Mouse (Mus musculus) C2C12 (cell line): ENCODE results near the gene Cx3cl1. TPM values are rescaled to one million over a fixed set of nuclear protein-coding genes. Genes with fewer than 3 reads are reported as not detected.
A peak's percentile ranks its signal among the peaks of the same experiment; 100 is the strongest.

Source experiments
- H3K27me3 ChIP-seq: one replicate; pipeline ENCODE4 v1.6.1; 2011; ENCODE audit not compliant: control insufficient read depth, insufficient read depth, insufficient read length
- H3K36me3 ChIP-seq: one replicate; pipeline ENCODE4 v1.6.1; 2011; ENCODE audit not compliant: control insufficient read depth, insufficient read depth
- H3K4me3 ChIP-seq: one replicate; pipeline ENCODE4 v1.5.1; 2011; ENCODE audit warnings: mild to moderate bottlenecking, control low read depth; ENCODE audit not compliant: poor library complexity, insufficient read depth, severe bottlenecking
- H3K79me2 ChIP-seq: one replicate; pipeline ENCODE4 v1.6.1; 2011; ENCODE audit not compliant: control insufficient read depth, insufficient read depth
- H3K79me3 ChIP-seq: one replicate; pipeline ENCODE4 v1.6.1; 2011; ENCODE audit warnings: low read depth, control low read depth
- H3ac ChIP-seq: one replicate; pipeline ENCODE3; 2011; ENCODE audit warnings: low read depth; ENCODE audit not compliant: control insufficient read depth, insufficient read length
- CEBPB ChIP-seq: IDR thresholded peaks from one replicate; pipeline ENCODE4 v1.6.1; 2011; ENCODE audit warnings: low read depth, mild to moderate bottlenecking, control low read depth, moderate library complexity
- CTCF ChIP-seq: IDR thresholded peaks from one replicate; pipeline ENCODE4 v1.5.1; 2011; ENCODE audit not compliant: control insufficient read depth, insufficient read depth, insufficient read length
- FOSL1 ChIP-seq: IDR thresholded peaks from one replicate; pipeline ENCODE4 v1.8.0; 2011; ENCODE audit warnings: mild to moderate bottlenecking, low read length; ENCODE audit not compliant: poor library complexity, insufficient read depth, severe bottlenecking
- MAX ChIP-seq: IDR thresholded peaks from one replicate; pipeline ENCODE4 v1.6.1; 2011; ENCODE audit warnings: mild to moderate bottlenecking, control low read depth
- MYOD1 ChIP-seq: IDR thresholded peaks from one replicate; pipeline ENCODE4 v1.6.1; 2011; ENCODE audit warnings: low read depth; ENCODE audit not compliant: control insufficient read depth, insufficient read length
- MYOG ChIP-seq: IDR thresholded peaks from one replicate; pipeline ENCODE4 v1.6.1; 2011; ENCODE audit not compliant: control insufficient read depth, insufficient read length; ENCODE audit errors: extremely low read depth
- USF1 ChIP-seq: IDR thresholded peaks from one replicate; pipeline ENCODE4 v1.6.1; 2011; ENCODE audit warnings: low read depth, mild to moderate bottlenecking, control low read depth, moderate library complexity
- polyA plus RNA-seq: library from polyadenylated mRNA; unstranded; fragments of >200 nt; fragmentation: generic; extraction: Trizol; gene quantifications from one replicate; pipeline ENCODE4 v1.2.1, GENCODE M21; 2012; ENCODE audit warnings: missing spikeins

The Cx3cl1 gene
- polyA plus RNA-seq, 1 experiment, result 12.5 TPM

GRCm38 (mm10) chr8:94805811-94806210 is 34.0 kb downstream of the Cx3cl1 start:
- Histone ChIP-seq H3K4me3 (no peak overlapping the region), H3K36me3 (no peaks in the 10 kb centered on the region), H3K79me3 (no peaks in the 10 kb centered on the region), H3ac (no peak overlapping the region), H3K79me2 (no peaks in the 10 kb centered on the region), H3K27me3 (no peaks in the 10 kb centered on the region)
- TF ChIP-seq MYOG (no peak), CTCF (no peak), MAX (no peak), USF1 (no peak), MYOD1 (peak; percentile 10), FOSL1 (no peak)

DNA sequence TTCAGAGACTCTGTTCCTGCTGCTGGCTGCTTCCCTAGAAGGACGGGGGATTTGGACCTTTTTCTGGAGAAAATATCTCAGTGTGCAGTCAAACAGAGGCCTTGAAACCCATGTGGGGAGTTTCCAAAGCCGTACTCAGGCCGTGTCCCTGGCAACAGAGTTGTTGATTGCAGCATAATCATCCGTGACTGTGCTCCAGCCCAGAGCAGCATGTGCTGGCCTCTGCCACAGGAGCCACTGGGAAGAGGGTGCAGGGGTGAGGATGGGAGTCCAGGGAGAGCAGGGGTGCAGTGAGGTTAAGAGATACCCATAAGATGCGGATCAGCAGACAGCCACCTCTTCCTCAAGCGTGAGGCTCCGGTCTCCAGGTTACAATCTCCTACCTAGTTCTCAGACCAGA is 35.7 kb downstream of the Cx3cl1 start:
- Histone ChIP-seq H3K79me3 (no peaks in the 10 kb centered on the region), H3K4me3 (no peak overlapping the region), H3K27me3 (no peaks in the 10 kb centered on the region), H3K79me2 (no peaks in the 10 kb centered on the region), H3K36me3 (no peaks in the 10 kb centered on the region), H3ac (no peak overlapping the region)
- TF ChIP-seq CEBPB (no peak), CTCF (no peak), USF1 (no peak), MAX (no peak), MYOG (no peak), FOSL1 (no peak), MYOD1 (no peak)

- Histone ChIP-seq H3K36me3 (no peaks in the 10 kb centered on the region), H3ac (no peak overlapping the region), H3K79me2 (no peaks in the 10 kb centered on the region), H3K4me3 (no peak overlapping the region), H3K79me3 (no peaks in the 10 kb centered on the region), H3K27me3 (no peaks in the 10 kb centered on the region)
- TF ChIP-seq MYOD1, result no peak
- TF ChIP-seq CTCF, result no peak
- no peak for TF ChIP-seq USF1
- no peak for TF ChIP-seq CEBPB
- no peak for TF ChIP-seq FOSL1
- TF ChIP-seq MAX, result no peak
- TF ChIP-seq MYOG, result no peak
These were observed 36.6 kb downstream of the Cx3cl1 start for GRCm38 (mm10) chr8:94808372-94808771.

DNA sequence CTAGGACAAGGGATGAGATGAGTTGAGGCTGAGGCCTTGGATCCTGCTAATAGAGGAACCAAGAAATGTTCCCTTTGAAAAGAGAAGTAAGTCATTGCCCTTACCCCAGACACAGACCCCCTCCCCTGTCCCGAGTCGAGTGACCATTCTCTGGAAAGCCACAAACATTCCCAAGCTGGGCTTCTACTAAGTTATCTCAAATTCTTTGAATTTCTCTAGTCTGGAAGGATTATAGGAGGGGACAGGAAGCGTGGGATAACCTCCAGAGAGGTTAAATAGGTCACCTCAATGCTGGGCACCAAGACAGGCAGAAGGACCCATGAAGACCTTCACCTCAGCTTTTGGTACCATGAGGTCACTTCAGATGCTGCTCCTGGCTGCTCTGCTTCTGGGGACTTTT is 38.3 kb downstream of the Cx3cl1 start, which contains the start of gene Ccl17:
Gene Ccl17, plus strand, starts transcription at position 301 of the 400 bp plus-strand sequence.
- Histone ChIP-seq H3K79me3 (no peaks in the 10 kb centered on the region), H3K36me3 (no peaks in the 10 kb centered on the region), H3K79me2 (no peaks in the 10 kb centered on the region), H3ac (no peak within 1 kb of the TSS), H3K4me3 (no peak within 1 kb of the TSS), H3K27me3 (no peaks in the 10 kb centered on the region)
- no peak for TF ChIP-seq CEBPB
- no peak for TF ChIP-seq FOSL1
- no peak for TF ChIP-seq MYOD1
- TF ChIP-seq CTCF, result no peak

- no peaks in the 10 kb centered on the region for H3K79me3 ChIP-seq
- H3K27me3 ChIP-seq, result no peaks in the 10 kb centered on the region
- H3K36me3 ChIP-seq, result no peaks in the 10 kb centered on the region
These were observed 39.0 kb downstream of the Cx3cl1 start for GRCm38 (mm10) chr8:94810855-94811254.

GRCm38 (mm10) chr8:94811654-94812053 is 39.8 kb downstream of the Cx3cl1 start:
- no peaks in the 10 kb centered on the region for H3K79me3 ChIP-seq
- no peaks in the 10 kb centered on the region for H3K27me3 ChIP-seq
- TF ChIP-seq CTCF (no peak), USF1 (no peak), FOSL1 (no peak), MYOG (no peak), CEBPB (no peak), MAX (no peak), MYOD1 (no peak)
- H3ac ChIP-seq, result no peak overlapping the region
- H3K4me3 ChIP-seq, result no peak overlapping the region
- H3K36me3 ChIP-seq, result no peaks in the 10 kb centered on the region
- H3K79me2 ChIP-seq, result no peaks in the 10 kb centered on the region

More at GRCm38 (mm10) chr8:94810855-94811254, 39.0 kb downstream of the Cx3cl1 start:
- Histone ChIP-seq H3K4me3 (no peak overlapping the region), H3K79me2 (no peaks in the 10 kb centered on the region), H3ac (no peak overlapping the region)
- TF ChIP-seq CEBPB (no peak), USF1 (no peak), MYOD1 (no peak), FOSL1 (no peak), MAX (no peak), CTCF (no peak), MYOG (no peak)
